Mouse (Mus musculus): ENCODE results near the gene Clhc1. TPM values are rescaled to one million over a fixed set of nuclear protein-coding genes. Genes with fewer than 3 reads are reported as not detected.

The Clhc1 gene
- total RNA-seq, 1 experiment = 0.67 TPM

DNA sequence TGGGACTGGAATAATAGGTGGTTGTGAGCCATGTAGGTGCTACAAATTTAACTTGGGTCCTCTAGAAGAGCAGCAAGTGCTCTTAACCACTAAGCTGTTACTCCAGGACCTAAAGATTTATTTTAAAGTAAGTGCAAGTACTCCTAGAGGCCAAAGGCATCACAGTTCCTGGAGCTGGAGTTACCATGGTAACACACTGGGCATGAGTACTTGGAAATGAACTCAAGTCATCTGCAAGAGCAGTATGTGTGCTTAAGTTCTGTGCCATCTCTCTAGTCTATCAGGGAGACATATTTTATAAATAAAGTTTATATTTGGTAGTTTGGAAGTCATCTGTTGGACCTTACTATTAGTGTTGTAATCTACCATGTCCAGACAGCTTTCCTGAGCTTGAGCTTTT is 47.5 kb downstream of the Clhc1 start:
- Histone ChIP-seq H3K9me3 (ENCODE audit: control insufficient read depth, insufficient read depth, low read depth, low read length) (no peaks in the 10 kb centered on the region), H3K4me3 (ENCODE audit: insufficient read depth in 1 of 2, low read depth in 1 of 2, low read length in 2 of 2, poor library complexity in 1 of 2, severe bottlenecking in 1 of 2) (no peak overlapping the region), H3K27ac (ENCODE audit: insufficient read depth, low read depth, low read length, poor library complexity, severe bottlenecking) (no peak overlapping the region), H3K36me3 (ENCODE audit: control insufficient read depth, insufficient read depth, low read length, poor library complexity, severe bottlenecking) (no peaks in the 10 kb centered on the region), H3K4me1 (ENCODE audit: control insufficient read depth in 2 of 2, insufficient read depth in 2 of 2, low read length in 2 of 2, poor library complexity in 1 of 2) (peaks cover 2% of the 10 kb centered on the region in 2 experiments; a peak in 1 of 4 replicates), H3K9ac (ENCODE audit: insufficient read depth, low read depth, low read length, poor library complexity, severe bottlenecking) (no peak overlapping the region)
- no peak for TF ChIP-seq ZC3H11A (IDR thresholded peaks at IDR 0.05; ENCODE audit: borderline replicate concordance, low read depth, low read length)
- TF ChIP-seq MAFK (IDR thresholded peaks at IDR 0.05; ENCODE audit: insufficient read depth, low read depth, low read length) = no peak
- TF ChIP-seq CHD2 (IDR thresholded peaks at IDR 0.05; ENCODE audit: low read depth, low read length) = no peak
- TF ChIP-seq ZNF384 (IDR thresholded peaks at IDR 0.05; ENCODE audit: low read depth, low read length) = no peak
- TF ChIP-seq HCFC1 (IDR thresholded peaks at IDR 0.05; ENCODE audit: borderline replicate concordance, insufficient read depth, low read length) = no peak
- DNase-seq (ENCODE audit: low read depth, low spot score) = no peak
- in situ Hi-C loops (cut with MboI; ENCODE audit: low sequenced_read_pairs in 2 of 2, unreplicated experiment in 2 of 2) = no loop called here

DNA sequence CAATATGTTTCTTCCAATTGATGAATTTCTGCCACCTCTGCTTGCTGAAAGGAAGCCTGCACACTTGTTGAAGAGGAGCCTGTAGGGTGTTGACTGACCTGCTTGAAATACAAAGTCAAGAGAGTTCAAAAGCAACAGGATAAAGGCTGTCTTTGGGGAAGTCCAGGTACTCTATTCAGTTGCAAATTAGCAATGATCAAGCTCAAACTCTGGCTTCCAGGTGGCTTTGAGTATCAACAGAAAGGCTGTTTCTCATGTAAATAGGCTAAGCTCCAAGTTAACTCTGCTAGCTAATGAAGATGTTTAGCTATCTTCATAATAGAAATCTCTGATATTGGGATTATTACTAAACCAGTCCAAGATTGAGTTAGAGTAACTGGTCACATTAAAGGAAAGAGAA is 49.4 kb downstream of the Clhc1 start:
- H3K36me3 ChIP-seq (ENCODE audit: control insufficient read depth, insufficient read depth, low read length, poor library complexity, severe bottlenecking) = no peaks in the 10 kb centered on the region
- H3K27ac ChIP-seq (ENCODE audit: insufficient read depth, low read depth, low read length, poor library complexity, severe bottlenecking) = peak overlapping the region; percentile 75
- in situ Hi-C loops (cut with MboI; ENCODE audit: low sequenced_read_pairs in 2 of 2, unreplicated experiment in 2 of 2) = no loop called here
- H3K9me3 ChIP-seq (ENCODE audit: control insufficient read depth, insufficient read depth, low read depth, low read length) = no peaks in the 10 kb centered on the region
- no peak overlapping the region for H3K9ac ChIP-seq (ENCODE audit: insufficient read depth, low read depth, low read length, poor library complexity, severe bottlenecking)
- no peak overlapping the region for H3K4me3 ChIP-seq (ENCODE audit: insufficient read depth in 1 of 2, low read depth in 1 of 2, low read length in 2 of 2, poor library complexity in 1 of 2, severe bottlenecking in 1 of 2)
- H3K4me1 ChIP-seq (ENCODE audit: control insufficient read depth in 2 of 2, insufficient read depth in 2 of 2, low read length in 2 of 2, poor library complexity in 1 of 2) = peaks cover 2% of the 10 kb centered on the region in 2 experiments; a peak in 1 of 4 replicates
- no peak for TF ChIP-seq ZC3H11A (IDR thresholded peaks at IDR 0.05; ENCODE audit: borderline replicate concordance, low read depth, low read length)
- no peak for TF ChIP-seq HCFC1 (IDR thresholded peaks at IDR 0.05; ENCODE audit: borderline replicate concordance, insufficient read depth, low read length)
- TF ChIP-seq ZNF384 (IDR thresholded peaks at IDR 0.05; ENCODE audit: low read depth, low read length) = no peak
- no peak for TF ChIP-seq CHD2 (IDR thresholded peaks at IDR 0.05; ENCODE audit: low read depth, low read length)
- TF ChIP-seq MAFK (IDR thresholded peaks at IDR 0.05; ENCODE audit: insufficient read depth, low read depth, low read length) = no peak
- peak; percentile 50 for DNase-seq (ENCODE audit: low read depth, low spot score)

DNA sequence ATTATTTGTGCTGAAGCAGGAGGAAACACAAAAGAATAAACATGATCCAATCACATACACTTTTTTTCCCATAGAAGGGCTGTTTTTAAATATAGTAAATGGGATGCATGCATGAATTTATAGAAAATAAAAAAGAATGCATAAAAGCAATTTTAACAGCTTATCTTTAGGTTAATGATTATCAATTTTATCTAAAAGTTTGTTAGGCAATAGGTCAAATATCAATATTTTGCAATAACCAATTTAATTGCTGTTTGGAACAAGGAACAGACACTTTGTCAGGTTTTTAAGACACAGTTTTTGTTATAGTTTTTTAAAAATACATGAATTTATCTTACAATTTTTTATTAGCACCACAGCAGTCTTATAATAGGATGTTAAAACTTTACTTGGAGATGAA is 51.2 kb downstream of the Clhc1 start:
- no peak for DNase-seq (ENCODE audit: low read depth, low spot score)
- no peak overlapping the region for H3K27ac ChIP-seq (ENCODE audit: insufficient read depth, low read depth, low read length, poor library complexity, severe bottlenecking)
- no peak overlapping the region for H3K4me3 ChIP-seq (ENCODE audit: insufficient read depth in 1 of 2, low read depth in 1 of 2, low read length in 2 of 2, poor library complexity in 1 of 2, severe bottlenecking in 1 of 2)
- no peaks in the 10 kb centered on the region for H3K9me3 ChIP-seq (ENCODE audit: control insufficient read depth, insufficient read depth, low read depth, low read length)
- no peaks in the 10 kb centered on the region for H3K36me3 ChIP-seq (ENCODE audit: control insufficient read depth, insufficient read depth, low read length, poor library complexity, severe bottlenecking)
- in situ Hi-C loops (cut with MboI; ENCODE audit: low sequenced_read_pairs in 2 of 2, unreplicated experiment in 2 of 2) = no loop called here
- H3K9ac ChIP-seq (ENCODE audit: insufficient read depth, low read depth, low read length, poor library complexity, severe bottlenecking) = no peak overlapping the region
- TF ChIP-seq MAFK (IDR thresholded peaks at IDR 0.05; ENCODE audit: insufficient read depth, low read depth, low read length) (no peak), ZC3H11A (IDR thresholded peaks at IDR 0.05; ENCODE audit: borderline replicate concordance, low read depth, low read length) (no peak), HCFC1 (IDR thresholded peaks at IDR 0.05; ENCODE audit: borderline replicate concordance, insufficient read depth, low read length) (no peak), ZNF384 (IDR thresholded peaks at IDR 0.05; ENCODE audit: low read depth, low read length) (no peak), CHD2 (IDR thresholded peaks at IDR 0.05; ENCODE audit: low read depth, low read length) (no peak)
- H3K4me1 ChIP-seq (ENCODE audit: control insufficient read depth in 2 of 2, insufficient read depth in 2 of 2, low read length in 2 of 2, poor library complexity in 1 of 2) = peaks cover 6 to 7% of the 10 kb centered on the region in 2 experiments; a peak in 2 of 4 replicates

DNA sequence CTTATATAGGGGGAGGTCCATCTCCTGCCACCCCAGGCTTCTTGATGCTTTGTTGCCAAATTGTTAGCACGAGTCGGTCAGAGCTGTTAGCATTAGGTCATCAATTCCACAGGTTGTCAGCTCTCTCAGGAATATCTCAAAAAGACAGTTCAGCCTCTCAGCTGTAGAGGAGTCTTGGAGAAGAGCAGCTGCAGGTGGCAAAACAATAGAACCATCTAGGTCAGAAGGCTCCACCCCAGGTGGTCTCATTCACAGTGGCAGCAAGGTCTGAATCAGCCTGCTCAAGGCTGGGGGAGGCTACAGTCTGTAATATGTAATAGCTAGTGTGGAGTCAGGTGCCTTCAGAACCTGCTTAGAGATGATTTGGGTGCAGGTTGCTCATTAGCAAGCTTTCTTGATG is 55.8 kb downstream of the Clhc1 start:
- TF ChIP-seq MAFK (IDR thresholded peaks at IDR 0.05; ENCODE audit: insufficient read depth, low read depth, low read length) (no peak), HCFC1 (IDR thresholded peaks at IDR 0.05; ENCODE audit: borderline replicate concordance, insufficient read depth, low read length) (no peak), ZC3H11A (IDR thresholded peaks at IDR 0.05; ENCODE audit: borderline replicate concordance, low read depth, low read length) (no peak), CHD2 (IDR thresholded peaks at IDR 0.05; ENCODE audit: low read depth, low read length) (no peak), ZNF384 (IDR thresholded peaks at IDR 0.05; ENCODE audit: low read depth, low read length) (no peak)
- no peaks in the 10 kb centered on the region for H3K36me3 ChIP-seq (ENCODE audit: control insufficient read depth, insufficient read depth, low read length, poor library complexity, severe bottlenecking)
- no peak overlapping the region for H3K9ac ChIP-seq (ENCODE audit: insufficient read depth, low read depth, low read length, poor library complexity, severe bottlenecking)
- no peak overlapping the region for H3K27ac ChIP-seq (ENCODE audit: insufficient read depth, low read depth, low read length, poor library complexity, severe bottlenecking)
- H3K4me3 ChIP-seq (ENCODE audit: insufficient read depth in 1 of 2, low read depth in 1 of 2, low read length in 2 of 2, poor library complexity in 1 of 2, severe bottlenecking in 1 of 2) = no peak overlapping the region
- in situ Hi-C loops (cut with MboI; ENCODE audit: low sequenced_read_pairs in 2 of 2, unreplicated experiment in 2 of 2) = no loop called here
- H3K9me3 ChIP-seq (ENCODE audit: control insufficient read depth, insufficient read depth, low read depth, low read length) = no peaks in the 10 kb centered on the region
- DNase-seq (ENCODE audit: low read depth, low spot score) = peak; percentile 50
- peaks cover 8 to 9% of the 10 kb centered on the region in 2 experiments; a peak in 2 of 4 replicates for H3K4me1 ChIP-seq (ENCODE audit: control insufficient read depth in 2 of 2, insufficient read depth in 2 of 2, low read length in 2 of 2, poor library complexity in 1 of 2)

All from ES-E14 (cell line).